Mouse (Mus musculus): ENCODE results near the gene Fabp6. TPM values are rescaled to one million over a fixed set of nuclear protein-coding genes. Genes with fewer than 3 reads are reported as not detected.

Gene Fabp6
- total and polyA plus RNA-seq, 3 experiments, result not detected

- DNase-seq (ENCODE audit: low read depth, low spot score), result no peak
- H3K9ac ChIP-seq (ENCODE audit: control insufficient read depth, low read depth, low read length, poor library complexity, severe bottlenecking), result no peak overlapping the region
- no peaks in the 10 kb centered on the region for H3K4me1 ChIP-seq (ENCODE audit: control insufficient read depth in 1 of 2, insufficient read depth in 2 of 2, low read length in 2 of 2)
- no peaks in the 10 kb centered on the region for H3K79me2 ChIP-seq (ENCODE audit: control insufficient read depth, insufficient read depth, low read length, poor library complexity)
- no peaks in the 10 kb centered on the region for H3K27me3 ChIP-seq (ENCODE audit: control insufficient read depth in 1 of 2, insufficient read depth in 2 of 2, low read length in 2 of 2)
- no peak overlapping the region for H3K4me3 ChIP-seq (ENCODE audit: control insufficient read depth in 1 of 2, insufficient read depth in 1 of 2, low read depth in 2 of 2, low read length in 2 of 2)
- TF ChIP-seq JUND (IDR thresholded peaks at IDR 0.05; ENCODE audit: low read depth, low read length) (no peak), ZMIZ1 (IDR thresholded peaks at IDR 0.05; ENCODE audit: low read depth, low read length) (no peak), MAZ (IDR thresholded peaks at IDR 0.05; ENCODE audit: low read depth, low read length) (no peak), POLR2AphosphoS2 (IDR thresholded peaks at IDR 0.05; ENCODE audit: low read length) (no peak), NELFE (IDR thresholded peaks at IDR 0.05; ENCODE audit: low read depth, low read length) (no peak), SMC3 (IDR thresholded peaks at IDR 0.05; ENCODE audit: low read depth, low read length) (no peak), HCFC1 (IDR thresholded peaks at IDR 0.05; ENCODE audit: low read depth, low read length) (no peak), SIN3A (IDR thresholded peaks at IDR 0.05; ENCODE audit: low read length) (no peak), BHLHE40 (IDR thresholded peaks at IDR 0.05; ENCODE audit: borderline replicate concordance, low read depth, low read length) (no peak), ETS1 (IDR thresholded peaks at IDR 0.05; ENCODE audit: low read depth, low read length) (no peak), TBP (IDR thresholded peaks at IDR 0.05; ENCODE audit: low read depth, low read length) (no peak), MAX (IDR thresholded peaks at IDR 0.05; ENCODE audit: low read length) (no peak), ELF1 (IDR thresholded peaks at IDR 0.05; ENCODE audit: low read depth, low read length) (no peak), POLR2AphosphoS5 (IDR thresholded peaks at IDR 0.05; ENCODE audit: borderline replicate concordance, low read depth, low read length) (no peak)
- H3K27ac ChIP-seq (ENCODE audit: control insufficient read depth, low read depth, low read length), result no peak overlapping the region
- H3K9me3 ChIP-seq (replicated peaks; ENCODE audit: insufficient read depth, low read length), result no peaks in the 10 kb centered on the region
- no peaks in the 10 kb centered on the region for H3K36me3 ChIP-seq (ENCODE audit: control insufficient read depth in 1 of 2, insufficient read depth in 2 of 2, low read length in 2 of 2)
Measured at GRCm38 (mm10) chr11:43565414-43565813, 35.9 kb downstream of the Fabp6 start.

- no peaks in the 10 kb centered on the region for H3K4me1 ChIP-seq (ENCODE audit: control insufficient read depth in 1 of 2, insufficient read depth in 2 of 2, low read length in 2 of 2)
Measured at GRCm38 (mm10) chr11:43563654-43564244, 37.6 kb downstream of the Fabp6 start.

More at GRCm38 (mm10) chr11:43563654-43564244, 37.6 kb downstream of the Fabp6 start:
- no peaks in the 10 kb centered on the region for H3K79me2 ChIP-seq (ENCODE audit: control insufficient read depth, insufficient read depth, low read length, poor library complexity)
- H3K27ac ChIP-seq (ENCODE audit: control insufficient read depth, low read depth, low read length), result no peak overlapping the region
- H3K9ac ChIP-seq (ENCODE audit: control insufficient read depth, low read depth, low read length, poor library complexity, severe bottlenecking), result no peak overlapping the region
- no peaks in the 10 kb centered on the region for H3K9me3 ChIP-seq (replicated peaks; ENCODE audit: insufficient read depth, low read length)
- H3K4me3 ChIP-seq (ENCODE audit: control insufficient read depth in 1 of 2, insufficient read depth in 1 of 2, low read depth in 2 of 2, low read length in 2 of 2), result no peak overlapping the region
- no peaks in the 10 kb centered on the region for H3K27me3 ChIP-seq (ENCODE audit: control insufficient read depth in 1 of 2, insufficient read depth in 2 of 2, low read length in 2 of 2)
- H3K36me3 ChIP-seq (ENCODE audit: control insufficient read depth in 1 of 2, insufficient read depth in 2 of 2, low read length in 2 of 2), result no peaks in the 10 kb centered on the region
- no peak for DNase-seq (ENCODE audit: low read depth, low spot score)
- TF ChIP-seq POLR2A (IDR thresholded peaks at IDR 0.05; ENCODE audit: control insufficient read depth in 1 of 2, insufficient read depth in 1 of 2, low read depth in 1 of 2, low read length in 2 of 2, poor library complexity in 1 of 2) (no peak), BHLHE40 (IDR thresholded peaks at IDR 0.05; ENCODE audit: borderline replicate concordance, low read depth, low read length) (no peak), JUND (IDR thresholded peaks at IDR 0.05; ENCODE audit: low read depth, low read length) (no peak), ZKSCAN1 (IDR thresholded peaks at IDR 0.05; ENCODE audit: low read depth, low read length) (no peak), MAZ (IDR thresholded peaks at IDR 0.05; ENCODE audit: low read depth, low read length) (no peak), MYC (IDR thresholded peaks at IDR 0.05; ENCODE audit: low read depth, low read length) (no peak), USF1 (IDR thresholded peaks at IDR 0.05; ENCODE audit: low read depth, low read length) (no peak), ZC3H11A (IDR thresholded peaks at IDR 0.05; ENCODE audit: low read depth, low read length) (no peak), NRF1 (IDR thresholded peaks at IDR 0.05; ENCODE audit: insufficient read depth, low read depth, low read length, poor library complexity, severe bottlenecking) (no peak), CTCF (IDR thresholded peaks at IDR 0.05 in 2 of 3, conservative IDR thresholded peaks at IDR 0.05 in 1 of 3; ENCODE audit: control insufficient read depth in 1 of 3, insufficient read depth in 1 of 3, low read depth in 2 of 3, low read length in 3 of 3, poor library complexity in 1 of 3, severe bottlenecking in 1 of 3) (no peak), MYB (IDR thresholded peaks at IDR 0.05; ENCODE audit: low read depth, low read length) (no peak), GABPA (IDR thresholded peaks at IDR 0.05; ENCODE audit: low read depth, low read length) (no peak), CHD1 (IDR thresholded peaks at IDR 0.05; ENCODE audit: low read depth, low read length) (no peak), KAT2A (conservative IDR thresholded peaks at IDR 0.05; ENCODE audit: low read depth, low read length) (no peak), E2F4 (IDR thresholded peaks at IDR 0.05; ENCODE audit: borderline replicate concordance, low read depth, low read length) (no peak), GATA1 (IDR thresholded peaks at IDR 0.05; ENCODE audit: low read depth, low read length) (no peak), TCF12 (IDR thresholded peaks at IDR 0.05; ENCODE audit: low read depth, low read length) (no peak), POLR2AphosphoS5 (IDR thresholded peaks at IDR 0.05; ENCODE audit: borderline replicate concordance, low read depth, low read length) (no peak)

Measured in MEL (cell line).